26 mouse cellular contexts compared by ENCODE assay signal in genomic region chr2:77039281-77039680, GRCm38 (mm10). TPM values are rescaled to one million over a fixed set of nuclear protein-coding genes. Genes with fewer than 3 reads are reported as not detected.
DNase-seq lines count a peak whose midpoint lies in the region; ATAC-seq lines count a peak whose summit lies in the region.
"Had no signal": no experiment of that assay in that cellular context is flagged by ENCODE, and none has a peak within 500 bp of the region (broad histone marks: within the 10 kb centered on the region; RNA-seq: fewer than 3 reads in every experiment).

No protein-coding gene starts in this region.

- H3K4me3 ChIP-seq in forebrain, embryonic 14.5 days (ENCODE audit: low read depth, low read length): no peak overlapping the region
- H3K4me3 ChIP-seq in forebrain, embryonic 16.5 days (replicated peaks; ENCODE audit: low read length): no peak overlapping the region
- H3K4me3 ChIP-seq: embryonic facial prominence, embryonic 10.5 days; hindbrain, embryonic 13.5 days; left cerebral cortex, adult 2 months; limb, embryonic 15.5 days; neural tube, embryonic 15.5 days had no signal

- no peaks in the 10 kb centered on the region for H3K27me3 ChIP-seq in forebrain, embryonic 14.5 days (replicated peaks; ENCODE audit: control insufficient read depth, insufficient read depth, low read length)
- no peaks in the 10 kb centered on the region for H3K27me3 ChIP-seq in forebrain, embryonic 16.5 days (replicated peaks; ENCODE audit: control insufficient read depth, insufficient read depth, low read length)
- H3K27me3 ChIP-seq: CH12.LX; hindbrain, embryonic 13.5 days; limb, embryonic 15.5 days; neural tube, embryonic 15.5 days; Patski had no signal

- DNase-seq in heart, adult 18-20 months: peak; percentile 28 to 37
- no peak for DNase-seq in heart, postnatal 4 days
- no peak for DNase-seq in forebrain, embryonic 14.5 days (ENCODE audit: low spot score)
- DNase-seq in lung, postnatal 10 days: peak; percentile 7
- DNase-seq in adrenal gland, adult 8-10 months: no peak
- DNase-seq: B cell, adult 2 months; cerebellum, adult 11 months; cerebellum, postnatal 10 days; kidney, adult 11 months; layer of hippocampus, adult 9-11 months; thymus, adult 18-20 months; thymus, postnatal 36 days had no signal

- ATAC-seq in forebrain, embryonic 14.5 days: no peak
- no peak for ATAC-seq in forebrain, embryonic 16.5 days
- no peak for ATAC-seq in frontal cortex, adult (ENCODE audit: low TSS enrichment)
- ATAC-seq: Patski had no signal

- H3K36me3 ChIP-seq in forebrain, embryonic 14.5 days (ENCODE audit: control insufficient read depth, insufficient read depth, low read length): no peaks in the 10 kb centered on the region
- H3K36me3 ChIP-seq in forebrain, embryonic 16.5 days (ENCODE audit: control insufficient read depth, insufficient read depth): no peaks in the 10 kb centered on the region
- H3K36me3 ChIP-seq: embryonic facial prominence, embryonic 10.5 days; G1E; hindbrain, embryonic 13.5 days; limb, embryonic 15.5 days; neural tube, embryonic 15.5 days had no signal

- H3K9me3 ChIP-seq in forebrain, embryonic 14.5 days (replicated peaks; ENCODE audit: control insufficient read depth, low read length): no peaks in the 10 kb centered on the region
- no peaks in the 10 kb centered on the region for H3K9me3 ChIP-seq in forebrain, embryonic 16.5 days (ENCODE audit: control insufficient read depth, low read length)
- H3K9me3 ChIP-seq: embryonic facial prominence, embryonic 10.5 days; hindbrain, embryonic 13.5 days; limb, embryonic 15.5 days; neural tube, embryonic 15.5 days had no signal

- no peak overlapping the region for H3K4me2 ChIP-seq in forebrain, embryonic 14.5 days (ENCODE audit: low read length)
- no peak overlapping the region for H3K4me2 ChIP-seq in forebrain, embryonic 16.5 days (ENCODE audit: low read length)
- H3K4me2 ChIP-seq: hindbrain, embryonic 13.5 days; limb, embryonic 15.5 days; midbrain, embryonic 11.5 days; neural tube, embryonic 15.5 days had no signal

- H3K4me1 ChIP-seq in forebrain, embryonic 14.5 days (ENCODE audit: control insufficient read depth, insufficient read depth, low read length): no peaks in the 10 kb centered on the region
- no peaks in the 10 kb centered on the region for H3K4me1 ChIP-seq in forebrain, embryonic 16.5 days (replicated peaks; ENCODE audit: control insufficient read depth, insufficient read depth, low read length)
- H3K4me1 ChIP-seq: embryonic facial prominence, embryonic 10.5 days; hindbrain, embryonic 13.5 days; limb, embryonic 15.5 days; neural tube, embryonic 15.5 days had no signal

- WGBS in forebrain, embryonic 14.5 days: 77% methylated on average over 4 of the region's 4 CpGs
- WGBS in forebrain, embryonic 16.5 days: 73% methylated on average over 4 of the region's 4 CpGs

- H3K27ac ChIP-seq in forebrain, embryonic 14.5 days (ENCODE audit: low read depth, low read length): peak overlapping the region; percentile 55; the same call in 1 of the 2 replicates
- peak overlapping the region; percentile 78 for H3K27ac ChIP-seq in forebrain, embryonic 16.5 days (ENCODE audit: low read length)
- H3K27ac ChIP-seq: embryonic facial prominence, embryonic 10.5 days; hindbrain, embryonic 13.5 days; kidney, postnatal 0 days; left cerebral cortex, adult 2 months; limb, embryonic 15.5 days; liver, embryonic 14.5 days; macrophage; neural tube, embryonic 15.5 days had no signal

- H3K9ac ChIP-seq in forebrain, embryonic 14.5 days (ENCODE audit: low read length): no peak overlapping the region
- no peak overlapping the region for H3K9ac ChIP-seq in forebrain, embryonic 16.5 days (replicated peaks; ENCODE audit: low read depth, low read length)
- H3K9ac ChIP-seq: hindbrain, embryonic 13.5 days; limb, embryonic 15.5 days; liver, embryonic 14.5 days; neural tube, embryonic 15.5 days had no signal

RNA-seq across cellular contexts. Expression of gene Ttn, which starts 56.9 kb away (rescaled TPM):
- total RNA-seq in heart, adult 18-20 months (2021): 1,000 to 10,000 TPM; 2,666 to 2,843 TPM
- total RNA-seq in heart, postnatal 4 days (2021): 1,000 to 10,000 TPM; 2,325 to 2,346 TPM
- polyA plus RNA-seq in forebrain, embryonic 14.5 days (2014; fragmentation: Nextera tagmentation; extraction: Ambion mirVana): 0.09 and 0.23 TPM in 2 replicates
- polyA plus RNA-seq in forebrain, embryonic 16.5 days (2015; fragmentation: Nextera tagmentation; extraction: Ambion mirVana): 0.22 and 0.40 TPM in 2 replicates
- total RNA-seq in adrenal gland, adult 8-10 months (2022): under 1 TPM; 0.05 to 0.42 (median 0.15) TPM
- polyA plus RNA-seq: G1E, macrophage had no signal

Comparison
In these comparisons a context has a peak if more than half of its experiments do, and no peak if none do; other contexts are left out.
1. DNase-seq: peak in heart, adult 18-20 months (2 of 2) and lung, postnatal 10 days (single experiment); none in heart, postnatal 4 days (single experiment), forebrain, embryonic 14.5 days (single experiment) and adrenal gland, adult 8-10 months (single experiment).
2. RNA of gene Ttn, which starts 56.9 kb away (total RNA-seq): 2,666 to 2,843 TPM in heart, adult 18-20 months and 2,325 to 2,346 TPM in heart, postnatal 4 days; 0.05 to 0.42 TPM in adrenal gland, adult 8-10 months; every median in the first group is over 1,000 times any median in the second.